Mouse (Mus musculus) ovary, postnatal 36 days (tissue): Measurements from ENCODE around the gene Sun1.

ENCODE experiments used
- DNase-seq: peaks from one replicate; pipeline ENCODE4 v3.0.0; 2022; ENCODE audit warnings: low spot score, mixed read lengths

Sun1 gene

DNA sequence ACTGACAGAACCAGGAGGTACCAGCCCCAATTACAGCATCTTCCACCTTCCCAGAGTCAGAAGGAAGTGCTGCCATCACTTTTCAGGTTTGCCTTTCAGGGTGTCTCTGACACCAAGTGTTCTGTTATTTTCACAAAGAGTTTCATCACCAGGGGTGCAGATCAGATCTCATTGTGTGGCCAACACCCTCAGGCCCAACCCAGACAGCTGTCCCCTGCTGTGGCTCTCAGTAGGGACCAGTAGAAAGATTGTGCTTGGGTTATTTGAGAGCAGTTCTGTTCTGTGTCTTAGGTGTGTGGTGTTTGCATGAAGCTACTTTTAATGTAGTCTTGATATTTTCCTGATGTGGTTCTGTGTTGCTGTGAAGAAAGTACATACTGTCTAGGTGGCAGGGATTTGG, 7.7 kb downstream of the Sun1 start:
- no peak for DNase-seq

GRCm38 (mm10) chr5:139208871-139209684, 8.6 kb downstream of the Sun1 start:
- no peak for DNase-seq

DNA sequence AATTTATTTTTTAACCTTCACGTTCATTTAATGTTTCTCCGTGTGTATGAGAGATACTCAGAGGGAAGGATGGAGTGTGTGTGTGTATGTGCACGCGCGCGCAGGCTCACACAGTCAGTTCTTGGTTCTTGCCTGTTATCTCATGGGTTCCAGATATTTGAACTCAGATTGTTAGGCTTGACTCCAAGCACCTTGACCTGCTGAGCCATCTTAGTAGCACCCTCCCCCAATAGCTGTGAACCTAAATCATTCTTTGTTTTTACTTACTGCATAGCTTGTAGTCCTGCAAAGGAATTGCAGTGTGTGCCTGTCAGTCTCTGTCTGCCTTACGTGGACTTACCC, 9.2 kb downstream of the Sun1 start:
- no peak for DNase-seq

DNA sequence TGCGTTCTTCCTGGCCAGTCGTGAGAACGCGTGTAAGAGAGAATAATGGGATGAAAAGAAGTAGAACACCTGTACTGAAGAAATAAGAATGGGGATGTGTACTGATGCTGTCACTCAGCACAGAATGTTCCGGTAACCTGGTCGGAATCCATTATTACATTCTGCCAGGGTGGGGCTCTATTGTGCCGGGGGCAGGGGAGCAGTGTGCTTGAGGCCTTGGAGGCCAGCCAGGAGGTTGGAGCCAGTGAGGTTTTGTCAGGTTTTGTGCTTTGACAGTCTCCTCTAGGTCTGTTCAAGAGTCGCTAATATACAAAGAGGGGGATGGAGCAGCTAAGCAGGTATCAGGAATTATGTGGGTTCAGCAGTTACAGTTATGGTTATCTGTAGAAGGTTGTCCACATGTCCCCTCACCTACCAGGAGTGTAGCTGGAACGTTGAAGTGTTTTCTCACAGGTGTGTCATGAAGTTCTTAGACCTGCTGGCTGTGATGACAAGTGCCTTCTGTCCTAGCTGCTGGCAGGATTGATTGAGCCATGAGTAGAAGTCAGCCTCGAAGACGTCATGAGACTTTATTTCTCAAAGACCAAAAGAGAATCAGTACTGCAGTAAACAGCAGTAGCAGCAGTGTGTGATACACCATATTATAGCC, 11.4 kb downstream of the Sun1 start:
- no peak for DNase-seq

- no peak for DNase-seq
These were observed 13.9 kb downstream of the Sun1 start for GRCm38 (mm10) chr5:139214298-139214697.

- DNase-seq: no peak
These were observed 14.7 kb downstream of the Sun1 start for GRCm38 (mm10) chr5:139215184-139215583.

GRCm38 (mm10) chr5:139216121-139216520, 15.7 kb downstream of the Sun1 start:
- DNase-seq: no peak

GRCm38 (mm10) chr5:139216774-139217173, 16.3 kb downstream of the Sun1 start:
- DNase-seq: no peak

GRCm38 (mm10) chr5:139220006-139220515, 19.6 kb downstream of the Sun1 start:
- no peak for DNase-seq

GRCm38 (mm10) chr5:139220610-139221009, 20.2 kb downstream of the Sun1 start:
- no peak for DNase-seq

GRCm38 (mm10) chr5:139223331-139223730, 22.9 kb downstream of the Sun1 start:
- no peak for DNase-seq

DNA sequence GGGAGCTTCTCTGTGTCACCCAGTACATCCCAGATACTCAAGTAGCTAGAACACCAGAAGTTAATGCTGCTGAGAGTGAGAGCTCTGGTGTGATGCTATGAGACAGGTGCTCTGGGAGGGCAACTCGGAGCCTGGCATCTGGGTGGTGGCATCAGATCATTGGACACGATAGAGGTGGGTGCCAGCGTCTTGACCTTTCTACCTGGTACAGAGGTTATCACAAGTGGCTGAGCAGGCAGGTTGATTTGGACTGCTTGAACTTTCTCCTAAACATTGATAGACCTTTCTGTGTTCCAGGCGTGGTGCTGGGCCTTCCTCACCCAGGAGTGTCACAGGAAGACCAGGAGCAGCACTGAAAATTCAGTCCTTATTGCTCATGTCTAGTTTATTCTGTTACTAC, 26.8 kb downstream of the Sun1 start:
- DNase-seq: no peak

DNA sequence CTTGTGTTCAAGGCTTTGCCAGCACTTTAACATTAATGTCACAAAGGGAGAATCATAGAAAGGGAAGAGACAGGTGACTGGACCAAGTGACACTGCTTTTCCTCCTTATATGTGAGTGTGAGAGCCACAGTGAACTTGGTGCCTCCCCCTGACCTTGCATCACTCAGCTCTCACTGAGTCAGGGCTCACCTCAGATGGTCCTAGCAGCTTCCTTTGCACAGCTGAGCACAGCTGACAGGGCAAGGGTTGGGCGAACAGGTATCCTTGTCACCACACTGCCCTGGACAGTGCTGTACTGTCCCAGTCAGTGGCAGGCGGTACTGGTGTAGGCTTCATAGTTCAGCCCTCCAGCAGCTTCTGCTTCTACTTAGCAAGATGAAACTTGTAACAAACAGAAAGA, 27.2 kb downstream of the Sun1 start:
- DNase-seq: no peak

DNA sequence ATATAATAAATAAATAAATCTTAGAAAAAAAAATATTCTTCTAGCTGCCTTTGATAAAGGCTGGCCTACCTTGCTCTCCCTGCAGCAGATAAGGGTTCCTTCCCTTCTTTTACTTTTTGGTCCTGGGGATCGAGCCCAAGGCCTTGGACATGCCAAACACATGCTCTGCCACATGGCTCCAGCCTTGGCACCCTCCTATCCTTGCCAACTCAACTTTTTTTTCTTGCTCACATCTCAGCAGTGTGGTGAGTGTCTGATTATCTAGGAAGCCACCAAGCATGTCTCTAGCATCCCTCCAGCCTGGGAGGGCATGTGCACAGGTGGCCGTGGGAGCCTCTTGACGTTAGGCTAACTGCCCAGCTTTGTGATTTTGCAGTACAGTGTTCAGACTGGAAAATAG, 27.9 kb downstream of the Sun1 start:
- no peak for DNase-seq

GRCm38 (mm10) chr5:139229716-139230115, 29.3 kb downstream of the Sun1 start:
- DNase-seq: no peak

DNA sequence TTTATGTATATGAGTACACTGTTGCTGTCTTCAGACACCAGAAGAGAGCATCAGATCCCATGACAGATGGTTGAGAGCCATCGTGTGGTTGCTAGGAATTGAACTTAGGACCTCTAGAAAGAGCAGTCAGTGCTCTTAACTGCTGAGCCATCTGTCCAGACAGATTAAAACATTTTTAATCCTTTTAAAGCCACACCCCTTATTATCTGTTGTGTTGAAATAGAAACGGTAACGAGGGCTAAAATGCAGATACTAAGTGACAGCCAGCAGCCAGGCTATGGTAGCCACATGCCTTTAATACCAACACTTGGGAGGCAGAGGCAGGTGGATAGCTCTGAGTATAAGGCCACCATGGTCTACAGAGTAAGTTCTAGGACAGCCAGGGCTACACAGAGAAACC, 31.6 kb downstream of the Sun1 start:
- DNase-seq: no peak

- DNase-seq: no peak
These were observed 34.0 kb downstream of the Sun1 start for GRCm38 (mm10) chr5:139234423-139234822.

- DNase-seq: no peak
These were observed 37.0 kb downstream of the Sun1 start for GRCm38 (mm10) chr5:139237436-139237835.

- DNase-seq: no peak
These were observed 40.8 kb downstream of the Sun1 start for GRCm38 (mm10) chr5:139241022-139241761.

- no peak for DNase-seq
These were observed 42.9 kb downstream of the Sun1 start for GRCm38 (mm10) chr5:139243384-139243783.

GRCm38 (mm10) chr5:139247767-139248166, 47.3 kb downstream of the Sun1 start:
- no peak for DNase-seq

DNA sequence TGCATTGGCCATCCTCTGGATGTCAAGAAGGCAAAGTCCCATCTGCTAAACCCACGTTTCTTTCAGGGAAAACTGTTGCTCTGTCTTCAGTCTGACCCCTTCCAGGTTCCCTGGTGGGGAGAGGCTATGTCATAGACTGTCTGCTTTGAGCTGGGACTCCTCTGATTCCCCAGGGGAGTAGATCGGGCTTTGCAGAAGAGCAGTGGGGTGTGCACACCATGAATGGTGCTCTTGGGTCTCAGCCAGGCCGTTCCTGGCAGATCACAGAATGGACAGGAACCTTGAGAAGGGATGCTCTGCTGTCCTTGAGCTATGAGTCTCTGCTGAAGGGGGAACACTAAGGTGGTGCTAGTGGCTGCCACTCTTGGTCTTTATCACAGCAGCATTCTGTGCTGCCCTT, 48.4 kb downstream of the Sun1 start:
- DNase-seq: no peak

GRCm38 (mm10) chr5:139251279-139251678, 50.8 kb downstream of the Sun1 start:
- DNase-seq: no peak
